Mouse (Mus musculus): ENCODE results near the gene Chrm3.

Gene Chrm3

GRCm38 (mm10) chr13:10068927-10069580 is 291.6 kb downstream of the Chrm3 start:
- DNase-seq (ENCODE audit: low spot score in 2 of 2): no peak

GRCm38 (mm10) chr13:10066829-10067618 is 293.6 kb downstream of the Chrm3 start:
- no peak for DNase-seq (ENCODE audit: low spot score in 2 of 2)

- DNase-seq (ENCODE audit: low spot score in 2 of 2): no peak
Observed at GRCm38 (mm10) chr13:10065776-10066175, 294.9 kb downstream of the Chrm3 start.

- no peak for DNase-seq (ENCODE audit: low spot score in 2 of 2)
Observed at GRCm38 (mm10) chr13:10062681-10063080, 298.0 kb downstream of the Chrm3 start.

- no peak for DNase-seq (ENCODE audit: low spot score in 2 of 2)
Observed at GRCm38 (mm10) chr13:10058993-10059392, 301.7 kb downstream of the Chrm3 start.

- no peak for DNase-seq (ENCODE audit: low spot score in 2 of 2)
Observed at GRCm38 (mm10) chr13:10057644-10058198, 302.9 kb downstream of the Chrm3 start.

GRCm38 (mm10) chr13:10054086-10054485 is 306.6 kb downstream of the Chrm3 start:
- DNase-seq (ENCODE audit: low spot score in 2 of 2): no peak

- no peak for DNase-seq (ENCODE audit: low spot score in 2 of 2)
Observed at GRCm38 (mm10) chr13:10053301-10053889, 307.3 kb downstream of the Chrm3 start.

- DNase-seq (ENCODE audit: low spot score in 2 of 2): no peak
Observed at GRCm38 (mm10) chr13:10045651-10046350, 314.8 kb downstream of the Chrm3 start.

- DNase-seq (ENCODE audit: low spot score in 2 of 2): no peak
Observed at GRCm38 (mm10) chr13:10044084-10044483, 316.6 kb downstream of the Chrm3 start.

GRCm38 (mm10) chr13:10033570-10034399 is 326.9 kb downstream of the Chrm3 start:
- DNase-seq (ENCODE audit: low spot score in 2 of 2): no peak

GRCm38 (mm10) chr13:10031547-10031946 is 329.1 kb downstream of the Chrm3 start:
- DNase-seq (ENCODE audit: low spot score in 2 of 2): no peak

- no peak for DNase-seq (ENCODE audit: low spot score in 2 of 2)
Observed at GRCm38 (mm10) chr13:10029944-10030343, 330.7 kb downstream of the Chrm3 start.

GRCm38 (mm10) chr13:10025134-10025533 is 335.5 kb downstream of the Chrm3 start:
- no peak for DNase-seq (ENCODE audit: low spot score in 2 of 2)

GRCm38 (mm10) chr13:10023112-10023511 is 337.5 kb downstream of the Chrm3 start:
- no peak for DNase-seq (ENCODE audit: low spot score in 2 of 2)

- DNase-seq (ENCODE audit: low spot score in 2 of 2): no peak
Observed at GRCm38 (mm10) chr13:10019252-10019651, 341.4 kb downstream of the Chrm3 start.

GRCm38 (mm10) chr13:10002916-10003315 is 357.7 kb downstream of the Chrm3 start:
- no peak for DNase-seq (ENCODE audit: low spot score in 2 of 2)

- no peak for DNase-seq (ENCODE audit: low spot score in 2 of 2)
Observed at GRCm38 (mm10) chr13:9997664-9998328, 362.9 kb downstream of the Chrm3 start.

GRCm38 (mm10) chr13:9995852-9996251 is 364.8 kb downstream of the Chrm3 start:
- DNase-seq (ENCODE audit: low spot score in 2 of 2): no peak

- no peak for DNase-seq (ENCODE audit: low spot score in 2 of 2)
Observed at GRCm38 (mm10) chr13:9993571-9993970, 367.1 kb downstream of the Chrm3 start.
